Mouse (Mus musculus): ENCODE measurements around the gene Mier3. TPM values are rescaled to one million over a fixed set of nuclear protein-coding genes. Genes with fewer than 3 reads are reported as not detected.
"Not testable (repeated sequence)": the region's sequence is repeated elsewhere in the genome, so short reads cannot be mapped to it uniquely, and the experiment has no call there.

Mier3 gene
- polyA plus RNA-seq, 1 experiment from 2014 or later: 22.4 TPM

DNA sequence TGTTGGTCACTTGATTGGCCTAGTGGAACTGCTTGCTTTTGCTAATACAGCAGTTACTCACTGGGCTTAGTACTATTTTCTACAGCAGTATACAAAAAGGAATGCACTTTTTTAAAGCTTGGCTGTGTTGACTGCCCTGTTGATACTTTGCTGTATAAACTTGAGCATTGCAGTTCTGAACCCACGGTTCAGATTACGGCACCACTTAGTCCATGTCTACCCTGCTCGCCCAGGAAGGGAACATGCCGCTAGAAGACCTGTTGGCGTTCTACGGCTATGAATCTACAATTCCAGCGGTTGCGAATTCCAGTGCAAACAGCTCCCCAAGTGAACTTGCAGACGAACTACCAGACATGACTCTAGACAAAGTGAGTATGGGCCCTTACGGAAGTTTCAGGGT, 22.6 kb downstream of the Mier3 start:
- Histone ChIP-seq H3K9ac (no peak overlapping the region), H3K4me2 (replicated peaks) (no peak overlapping the region), H3K27me3 (no peaks in the 10 kb centered on the region), H3K9me3 (replicated peaks) (no peaks in the 10 kb centered on the region), H3K36me3 (peaks cover 69% of the 10 kb centered on the region), H3K27ac (replicated peaks) (no peak overlapping the region), H3K4me1 (no peaks in the 10 kb centered on the region), H3K4me3 (replicated peaks) (no peak overlapping the region)
- WGBS: 97% methylated on average over 10 of the region's 10 CpGs
- no peak for ATAC-seq (ENCODE audit: insufficient number of reproducible peaks, low FRiP score, low TSS enrichment, low read depth)

DNA sequence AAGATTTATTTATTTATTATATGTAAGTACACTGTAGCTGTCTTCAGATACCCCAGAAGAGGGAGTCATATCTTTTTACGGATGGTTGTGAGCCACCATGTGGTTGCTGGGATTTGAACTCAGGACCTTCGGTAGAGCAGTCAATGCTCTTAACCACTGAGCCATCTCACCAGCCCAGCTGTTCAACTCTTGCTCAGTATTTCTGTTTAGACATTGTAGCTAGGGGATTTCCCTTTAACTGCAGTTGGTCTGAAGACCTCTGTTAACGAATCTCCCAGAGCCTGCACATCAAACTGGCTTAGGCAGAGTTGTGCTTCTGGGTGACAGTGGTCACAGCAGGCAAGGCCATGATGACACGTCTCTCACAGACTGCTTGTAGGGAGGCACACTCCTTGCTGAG, 23.2 kb downstream of the Mier3 start:
- H3K36me3 ChIP-seq: peaks cover 74% of the 10 kb centered on the region
- ATAC-seq (ENCODE audit: insufficient number of reproducible peaks, low FRiP score, low TSS enrichment, low read depth); H3K9me3 ChIP-seq (replicated peaks); H3K4me2 ChIP-seq (replicated peaks); H3K9ac ChIP-seq; H3K27me3 ChIP-seq; H3K4me3 ChIP-seq (replicated peaks); H3K4me1 ChIP-seq; H3K27ac ChIP-seq (replicated peaks): not testable (repeated sequence)
- WGBS: 90% methylated on average over 4 of the region's 4 CpGs

DNA sequence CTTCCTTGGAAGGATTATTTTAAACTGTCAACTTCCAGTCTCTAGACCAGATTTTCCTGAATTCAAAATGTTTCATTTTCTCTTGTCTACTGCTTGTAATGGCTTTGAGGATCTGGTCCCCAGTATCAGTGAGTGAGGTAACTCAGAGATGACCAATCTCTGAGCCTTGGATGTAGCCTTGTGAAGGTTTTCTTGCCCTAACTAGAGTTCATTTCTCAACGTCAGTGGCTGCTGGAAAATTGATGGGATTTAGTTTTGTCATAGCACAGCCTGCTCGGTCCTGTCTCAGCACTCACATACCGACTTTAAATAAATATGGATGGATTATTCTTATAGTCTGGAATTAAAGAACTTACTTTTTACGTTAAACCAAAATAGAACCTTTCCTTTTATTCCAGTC, 29.8 kb downstream of the Mier3 start:
- Histone ChIP-seq H3K27me3 (no peaks in the 10 kb centered on the region), H3K36me3 (peaks cover 91% of the 10 kb centered on the region), H3K9me3 (replicated peaks) (no peaks in the 10 kb centered on the region), H3K4me1 (no peaks in the 10 kb centered on the region), H3K27ac (replicated peaks) (no peak overlapping the region), H3K9ac (no peak overlapping the region), H3K4me2 (replicated peaks) (no peak overlapping the region), H3K4me3 (replicated peaks) (no peak overlapping the region)
- no peak for ATAC-seq (ENCODE audit: insufficient number of reproducible peaks, low FRiP score, low TSS enrichment, low read depth)
- 83% methylated on average over 4 of the region's 4 CpGs for WGBS

DNA sequence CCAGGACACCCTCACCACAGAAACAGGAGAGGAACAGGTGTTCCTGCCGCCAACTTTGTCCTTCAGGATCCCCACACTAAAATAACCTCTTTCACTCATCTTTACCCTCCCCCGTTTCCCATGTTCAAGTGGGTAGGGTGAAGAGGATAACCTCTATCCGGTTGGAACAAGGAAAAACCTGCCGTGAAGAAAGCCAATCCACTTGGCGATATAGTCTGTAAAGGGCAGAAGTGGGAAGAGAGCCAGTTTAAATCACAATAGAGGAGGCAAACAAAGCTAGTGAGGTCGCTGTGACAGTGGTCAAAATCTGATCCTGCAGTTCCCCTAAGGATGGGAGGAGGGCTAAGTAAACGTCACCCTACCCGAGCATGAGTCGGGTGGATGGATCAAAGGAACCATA, 38.9 kb downstream of the Mier3 start:
- H3K36me3 ChIP-seq: peaks cover 33% of the 10 kb centered on the region
- H3K4me3 ChIP-seq (replicated peaks): no peak overlapping the region
- no peaks in the 10 kb centered on the region for H3K9me3 ChIP-seq (replicated peaks)
- H3K27ac ChIP-seq (replicated peaks): no peak overlapping the region
- no peak overlapping the region for H3K4me2 ChIP-seq (replicated peaks)
- H3K27me3 ChIP-seq: no peaks in the 10 kb centered on the region
- 65% methylated on average over 9 of the region's 9 CpGs for WGBS
- H3K4me1 ChIP-seq: no peaks in the 10 kb centered on the region
- no peak for ATAC-seq (ENCODE audit: insufficient number of reproducible peaks, low FRiP score, low TSS enrichment, low read depth)
- H3K9ac ChIP-seq: no peak overlapping the region

DNA sequence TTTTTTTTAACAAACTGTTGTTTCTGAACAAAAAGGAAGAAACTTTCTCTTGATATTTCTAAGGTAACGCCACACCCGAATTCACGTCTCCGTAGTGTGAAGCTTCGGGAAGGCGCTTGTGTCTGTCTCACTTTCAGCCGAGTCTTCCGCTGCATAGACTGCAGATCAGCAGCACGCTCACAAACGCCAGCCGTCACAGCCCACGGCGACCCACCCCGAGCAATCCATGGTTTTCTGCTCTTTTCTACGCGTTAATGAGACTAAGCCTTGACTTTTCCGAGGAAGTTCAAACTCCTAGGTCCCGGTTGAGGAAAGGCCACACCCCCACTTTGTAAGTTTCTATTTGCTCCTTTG, 44.0 kb downstream of the Mier3 start:
- Histone ChIP-seq H3K4me3 (replicated peaks) (peak overlapping the region; percentile 58), H3K4me1 (no peaks in the 10 kb centered on the region), H3K27me3 (no peaks in the 10 kb centered on the region), H3K9ac (peak overlapping the region; percentile 47), H3K27ac (replicated peaks) (peak overlapping the region; percentile 89), H3K9me3 (replicated peaks) (0 out of 2 replicates have a peak, but pooled peaks cover 4% of the 10 kb centered on the region), H3K36me3 (0 out of 2 replicates have a peak, but pooled peaks cover under 1% of the 10 kb centered on the region), H3K4me2 (replicated peaks) (peak overlapping the region; percentile 77)
- ATAC-seq (ENCODE audit: insufficient number of reproducible peaks, low FRiP score, low TSS enrichment, low read depth): no peak
- under 1% methylated on average over 18 of the region's 18 CpGs for WGBS

DNA sequence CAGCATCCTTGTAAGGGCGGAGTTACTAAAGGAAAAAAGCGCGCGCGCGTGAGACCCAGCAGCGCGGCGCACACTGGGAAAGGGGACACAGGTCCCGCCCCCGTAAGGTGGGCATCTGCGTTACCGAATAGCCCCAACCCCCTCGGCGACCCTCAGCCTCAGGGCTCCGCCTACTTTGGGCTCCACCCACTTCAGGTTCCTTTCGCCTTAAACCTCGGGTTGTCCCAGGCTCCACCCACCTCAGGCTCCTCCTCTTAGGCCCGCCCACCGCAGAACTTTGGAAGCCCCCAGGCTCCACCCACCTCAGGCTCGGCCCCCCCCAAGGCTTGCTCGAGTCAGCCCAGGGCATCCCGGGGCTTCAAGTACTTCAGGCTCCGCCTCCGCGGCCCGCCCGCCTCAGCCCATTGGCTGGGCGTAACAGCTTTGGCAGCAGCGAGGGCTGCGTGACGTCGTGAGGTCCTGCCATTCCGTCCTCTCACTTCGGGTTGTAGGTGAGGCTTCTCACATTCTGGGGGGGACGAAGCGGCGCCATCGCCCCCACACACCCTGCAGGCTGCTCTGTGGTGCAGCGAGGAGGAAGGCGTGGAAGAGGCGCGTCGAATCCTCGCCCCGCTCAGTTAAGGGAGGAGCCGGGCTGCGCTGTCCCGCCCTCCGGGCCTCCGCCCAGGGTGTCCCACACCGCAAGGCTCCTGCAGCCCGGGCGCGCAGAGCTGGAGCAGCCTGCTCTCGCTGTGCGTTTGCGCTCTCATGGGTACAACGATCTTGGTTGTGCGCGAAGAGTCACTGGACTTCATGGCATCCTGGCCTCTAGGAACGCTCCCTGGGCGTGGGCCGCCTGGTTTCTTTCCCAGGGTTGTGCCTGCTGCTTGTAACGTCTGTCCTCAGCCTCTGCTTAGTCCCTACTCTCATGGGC, 44.6 kb downstream of the Mier3 start:
- peak; percentile 99 for ATAC-seq (ENCODE audit: insufficient number of reproducible peaks, low FRiP score, low TSS enrichment, low read depth)
- peak overlapping the region; percentile 42 for H3K9ac ChIP-seq
- under 1% methylated on average over 65 of the region's 65 CpGs for WGBS

DNA sequence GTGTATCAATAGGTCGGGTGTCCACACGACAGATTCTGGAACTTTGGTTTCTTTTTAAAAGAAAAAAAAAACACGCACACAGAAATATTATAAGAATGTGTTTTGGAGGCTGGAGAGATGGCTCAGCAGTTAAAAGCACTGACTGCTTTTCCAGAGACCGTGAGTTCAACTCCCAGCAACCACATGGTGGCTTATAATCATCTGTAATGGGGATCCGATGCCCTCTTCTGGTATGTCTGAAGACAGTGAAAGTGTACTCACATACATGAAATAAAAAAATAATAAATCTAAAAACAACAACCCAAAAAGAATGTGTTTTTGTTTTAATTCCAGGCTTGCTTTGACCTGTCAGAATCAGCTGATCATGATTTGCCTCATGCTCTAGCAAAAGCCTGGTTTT, 46.1 kb downstream of the Mier3 start:
- ATAC-seq (ENCODE audit: insufficient number of reproducible peaks, low FRiP score, low TSS enrichment, low read depth): no peak
- H3K27me3 ChIP-seq: no peaks in the 10 kb centered on the region
- 0 out of 2 replicates have a peak, but pooled peaks cover 4% of the 10 kb centered on the region for H3K9me3 ChIP-seq (replicated peaks)
- H3K27ac ChIP-seq (replicated peaks): no peak overlapping the region
- no peak overlapping the region for H3K4me3 ChIP-seq (replicated peaks)
- 91% methylated on average over 5 of the region's 5 CpGs for WGBS
- no peaks in the 10 kb centered on the region for H3K4me1 ChIP-seq
- H3K9ac ChIP-seq: no peak overlapping the region
- no peaks in the 10 kb centered on the region for H3K36me3 ChIP-seq
- H3K4me2 ChIP-seq (replicated peaks): no peak overlapping the region

More for the DNA sequence above, 44.6 kb downstream of the Mier3 start:
- Histone ChIP-seq H3K4me2 (replicated peaks) (peak overlapping the region; percentile 77), H3K36me3 (no peaks in the 10 kb centered on the region), H3K4me3 (replicated peaks) (peak overlapping the region; percentile 58), H3K4me1 (no peaks in the 10 kb centered on the region), H3K27me3 (no peaks in the 10 kb centered on the region), H3K9me3 (replicated peaks) (0 out of 2 replicates have a peak, but pooled peaks cover 4% of the 10 kb centered on the region), H3K27ac (replicated peaks) (peak overlapping the region; percentile 89)

DNA sequence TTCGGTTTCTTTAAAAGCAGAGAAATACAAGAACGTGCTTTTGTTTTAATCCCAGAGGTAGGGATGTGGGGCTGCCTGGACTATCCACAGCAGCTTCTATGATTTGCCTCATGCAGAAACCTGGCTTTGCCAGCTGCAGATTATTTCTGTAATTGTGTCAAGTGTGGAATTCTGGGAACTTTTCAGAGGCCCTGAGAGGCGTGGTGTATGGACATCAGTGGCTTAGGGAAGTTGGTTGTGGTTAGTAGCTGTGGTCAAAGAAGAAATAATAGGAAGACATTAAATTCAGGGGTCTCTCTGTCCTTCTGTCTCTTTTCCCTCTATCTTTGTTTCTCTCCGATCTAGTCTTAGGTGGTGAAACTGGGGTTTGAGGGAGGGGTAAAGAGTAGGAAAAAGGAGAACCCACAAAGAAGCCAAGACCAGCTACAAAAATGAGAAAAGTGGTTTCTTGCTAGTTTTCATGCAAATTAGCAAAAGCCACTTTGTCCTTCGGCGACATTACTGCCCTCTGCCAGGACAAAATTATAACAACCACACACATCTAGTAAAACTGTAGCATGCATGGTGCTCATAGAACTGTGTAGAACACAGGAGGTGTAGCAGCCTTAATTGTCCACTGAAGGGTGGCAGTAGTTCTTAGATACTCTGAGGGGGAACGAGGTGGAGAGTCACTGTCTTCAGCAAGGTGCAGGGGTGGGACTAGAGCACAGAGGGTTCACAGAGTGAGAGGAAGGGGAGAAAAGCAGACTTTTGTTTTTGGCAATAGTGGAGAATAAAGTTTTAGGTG, 60.6 kb downstream of the Mier3 start:
- Histone ChIP-seq H3K4me2 (replicated peaks) (no peak overlapping the region), H3K27me3 (no peaks in the 10 kb centered on the region), H3K9ac (no peak overlapping the region), H3K27ac (replicated peaks) (no peak overlapping the region), H3K4me3 (replicated peaks) (no peak overlapping the region), H3K9me3 (replicated peaks) (no peaks in the 10 kb centered on the region), H3K4me1 (no peaks in the 10 kb centered on the region), H3K36me3 (no peaks in the 10 kb centered on the region)
- no peak for ATAC-seq (ENCODE audit: insufficient number of reproducible peaks, low FRiP score, low TSS enrichment, low read depth)
- 67% methylated on average over 7 of the region's 7 CpGs for WGBS

DNA sequence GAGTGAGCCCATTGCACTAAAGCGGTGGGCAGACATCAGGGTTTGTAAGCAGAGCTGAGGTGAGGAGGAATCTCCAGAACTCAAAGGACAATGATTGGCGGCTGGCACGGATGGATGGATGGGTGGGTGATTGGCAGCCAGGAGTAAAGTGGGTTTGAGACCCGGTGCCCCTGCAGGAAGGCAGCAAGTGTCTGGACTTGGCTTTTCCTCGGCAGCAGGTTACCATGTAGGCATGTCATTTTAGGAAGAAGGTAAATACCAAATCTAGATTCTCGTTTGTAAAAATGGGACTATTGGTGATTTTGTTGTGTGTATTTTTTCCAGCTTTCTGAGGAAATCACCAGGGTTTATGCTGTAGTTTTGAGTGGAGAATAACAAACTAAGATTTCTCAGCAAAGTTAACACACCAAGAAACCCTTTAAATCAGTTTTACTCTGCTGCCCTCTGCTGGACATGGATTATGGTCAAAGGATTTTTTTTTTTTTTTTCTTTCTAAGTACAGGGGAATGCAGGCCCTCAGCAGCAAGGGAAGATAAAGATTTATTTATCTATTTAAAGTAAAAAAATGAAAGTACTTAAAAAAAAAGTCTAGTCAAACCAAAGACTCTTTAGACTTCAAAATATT, 61.3 kb downstream of the Mier3 start:
- no peak for ATAC-seq (ENCODE audit: insufficient number of reproducible peaks, low FRiP score, low TSS enrichment, low read depth)
- H3K9me3 ChIP-seq (replicated peaks): no peaks in the 10 kb centered on the region
- H3K9ac ChIP-seq: no peak overlapping the region
- H3K4me1 ChIP-seq: no peaks in the 10 kb centered on the region
- H3K27me3 ChIP-seq: no peaks in the 10 kb centered on the region
- no peak overlapping the region for H3K27ac ChIP-seq (replicated peaks)
- H3K4me2 ChIP-seq (replicated peaks): no peak overlapping the region
- H3K4me3 ChIP-seq (replicated peaks): no peak overlapping the region
- 57% methylated on average over 6 of the region's 6 CpGs for WGBS
- H3K36me3 ChIP-seq: no peaks in the 10 kb centered on the region

DNA sequence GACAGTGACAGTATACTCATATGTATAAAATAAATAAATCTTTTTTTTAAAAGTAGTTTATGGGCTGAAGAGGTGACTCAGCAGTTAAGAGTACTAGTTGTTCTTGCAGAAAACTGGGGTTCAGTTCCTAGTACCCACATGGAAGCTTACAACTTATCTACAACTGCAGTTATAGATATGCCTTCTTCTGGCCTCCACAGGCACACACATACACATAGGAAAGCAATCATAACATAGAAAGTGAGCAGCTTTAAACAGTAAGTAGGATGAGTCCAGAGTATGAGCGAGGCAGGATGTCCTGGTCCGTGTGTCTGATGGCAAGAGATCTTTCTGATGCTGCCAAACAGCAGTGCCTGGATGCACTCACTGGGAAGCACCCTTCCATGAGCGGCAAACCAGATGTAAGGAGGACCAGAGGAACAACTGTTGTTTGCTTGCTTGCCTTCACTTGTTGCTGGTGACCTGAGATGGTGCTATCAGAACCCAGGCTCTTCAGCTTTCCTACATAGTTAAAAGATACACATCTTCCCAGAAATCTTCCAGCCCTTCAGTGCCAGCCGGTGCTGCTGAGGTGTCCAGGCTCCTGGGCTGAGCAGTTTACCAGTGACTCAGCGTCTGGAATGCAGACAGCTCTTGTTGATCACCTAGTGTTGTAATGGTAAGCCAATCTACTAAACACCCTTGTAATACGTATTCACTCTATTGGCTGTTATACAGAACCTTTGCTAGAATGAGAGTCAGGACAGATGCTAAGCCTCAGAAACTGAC, 63.6 kb downstream of the Mier3 start:
- Histone ChIP-seq H3K9me3 (replicated peaks) (no peaks in the 10 kb centered on the region), H3K27ac (replicated peaks) (no peak overlapping the region), H3K4me2 (replicated peaks) (no peak overlapping the region), H3K4me3 (replicated peaks) (no peak overlapping the region), H3K4me1 (no peaks in the 10 kb centered on the region), H3K9ac (no peak overlapping the region), H3K36me3 (peaks cover 16% of the 10 kb centered on the region), H3K27me3 (no peaks in the 10 kb centered on the region)
- 75% methylated on average over 6 of the region's 6 CpGs for WGBS
- no peak for ATAC-seq (ENCODE audit: insufficient number of reproducible peaks, low FRiP score, low TSS enrichment, low read depth)

Measured in embryonic facial prominence, embryonic 15.5 days (tissue).